Mouse (Mus musculus): Measurements from ENCODE around the gene Grhl3.

DNA sequence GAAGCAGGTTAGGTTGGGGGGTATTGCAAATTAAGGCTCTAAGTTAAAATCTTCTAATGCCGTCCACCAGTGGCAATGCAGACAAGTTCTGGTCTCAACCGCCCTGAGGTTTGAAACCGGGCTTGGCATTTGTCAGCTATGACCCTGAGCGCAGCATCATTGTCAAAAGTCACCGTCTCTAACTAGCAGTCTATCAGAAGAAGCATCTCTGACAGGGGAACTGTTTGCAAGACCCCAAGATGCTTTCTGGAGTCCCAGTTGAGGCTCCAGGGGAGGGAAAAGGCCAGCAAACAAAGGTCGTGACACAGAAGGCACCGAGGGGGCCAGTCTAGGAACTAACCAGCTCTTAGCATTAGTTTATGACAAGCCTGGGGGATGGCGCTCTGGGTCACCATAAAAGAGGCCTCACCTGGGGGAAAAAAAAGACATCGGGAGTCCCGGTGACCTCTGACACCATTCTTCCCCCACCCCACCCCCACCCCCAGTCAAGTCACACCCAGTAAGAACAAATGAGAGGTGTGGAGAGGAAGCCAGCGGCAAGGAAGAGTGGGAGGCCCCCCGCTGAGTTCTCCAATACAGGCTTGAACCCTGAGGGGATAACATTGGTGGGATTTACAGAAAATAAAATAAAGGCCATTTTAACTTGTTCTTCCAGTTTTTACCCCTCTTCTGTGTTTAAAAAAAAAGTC, 7.9 kb upstream of the Grhl3 start:
- no peak for TF ChIP-seq CTCF (conservative IDR thresholded peaks at IDR 0.05; ENCODE audit: insufficient read depth, insufficient read length, low read depth, low read length)
- TF ChIP-seq POLR2A (IDR thresholded peaks at IDR 0.05; ENCODE audit: low read depth, low read length) = no peak
